ENCODE assay signal across 17 mouse cellular contexts in genomic region chr11:102769993-102770661, GRCm38 (mm10). TPM values are rescaled to one million over a fixed set of nuclear protein-coding genes. Genes with fewer than 3 reads are reported as not detected.
A peak's percentile ranks its signal among the peaks of the same experiment; 100 is the strongest.
DNase-seq lines count a peak whose midpoint lies in the region; ATAC-seq and TF ChIP-seq lines count a peak whose summit lies in the region.
"Had no signal": no experiment of that assay in that cellular context is flagged by ENCODE, and none has a peak within 500 bp of the region (broad histone marks: within the 10 kb centered on the region; RNA-seq: fewer than 3 reads in every experiment).

No protein-coding gene starts in this region.

- no peak overlapping the region for H3K4me3 ChIP-seq in forebrain, embryonic 10.5 days
- H3K4me3 ChIP-seq in forebrain, embryonic 12.5 days (replicated peaks): no peak overlapping the region
- H3K4me3 ChIP-seq in hindbrain, embryonic 11.5 days (ENCODE audit: low read depth, low read length): no peak overlapping the region; the same call in 1 of the 2 replicates
- no peak overlapping the region for H3K4me3 ChIP-seq in hindbrain, postnatal 0 days (ENCODE audit: low read length)
- H3K4me3 ChIP-seq in hindbrain, embryonic 13.5 days: no peak overlapping the region
- H3K4me3 ChIP-seq in kidney, adult 2 months (ENCODE audit: insufficient read depth, low read depth, low read length): no peak overlapping the region
- H3K4me3 ChIP-seq: embryonic facial prominence, embryonic 15.5 days had no signal

- no peak for TF ChIP-seq CTCF in hindbrain, postnatal 0 days (IDR thresholded peaks at IDR 0.05; ENCODE audit: low read depth)
- no peak for TF ChIP-seq CTCF in kidney, adult 2 months (conservative IDR thresholded peaks at IDR 0.05; ENCODE audit: insufficient read depth, insufficient read length, low read depth, low read length)

- no peaks in the 10 kb centered on the region for H3K36me3 ChIP-seq in forebrain, embryonic 10.5 days (replicated peaks)
- H3K36me3 ChIP-seq in forebrain, embryonic 12.5 days (replicated peaks): no peaks in the 10 kb centered on the region
- H3K36me3 ChIP-seq in hindbrain, embryonic 11.5 days (ENCODE audit: control insufficient read depth, insufficient read depth, low read length): no peaks in the 10 kb centered on the region
- H3K36me3 ChIP-seq in hindbrain, postnatal 0 days (ENCODE audit: insufficient read depth, low read length): no peaks in the 10 kb centered on the region
- H3K36me3 ChIP-seq in hindbrain, embryonic 13.5 days: no peaks in the 10 kb centered on the region
- H3K36me3 ChIP-seq in kidney, adult 2 months (ENCODE audit: control insufficient read depth, insufficient read depth, low read length): no peaks in the 10 kb centered on the region
- H3K36me3 ChIP-seq: embryonic facial prominence, embryonic 15.5 days had no signal

- no peak overlapping the region for H3K4me2 ChIP-seq in forebrain, embryonic 12.5 days
- no peak overlapping the region for H3K4me2 ChIP-seq in hindbrain, embryonic 11.5 days (replicated peaks; ENCODE audit: low read depth, low read length)
- H3K4me2 ChIP-seq in hindbrain, postnatal 0 days (ENCODE audit: low read depth, low read length): no peak overlapping the region
- no peak overlapping the region for H3K4me2 ChIP-seq in hindbrain, embryonic 13.5 days
- H3K4me2 ChIP-seq: embryonic facial prominence, embryonic 15.5 days had no signal

- H3K27ac ChIP-seq in forebrain, embryonic 10.5 days: peak overlapping the region; percentile 91
- no peak overlapping the region for H3K27ac ChIP-seq in forebrain, embryonic 12.5 days
- 0 out of 2 replicates have a peak overlapping the region, but pooled peaks have one; percentile 10 for H3K27ac ChIP-seq in hindbrain, embryonic 11.5 days (ENCODE audit: low read depth, low read length)
- H3K27ac ChIP-seq in hindbrain, postnatal 0 days: no peak overlapping the region
- peak overlapping the region; percentile 3; the same call in 1 of the 2 replicates for H3K27ac ChIP-seq in hindbrain, embryonic 13.5 days
- H3K27ac ChIP-seq in kidney, adult 2 months (ENCODE audit: insufficient read depth, low read depth, low read length): no peak overlapping the region
- H3K27ac ChIP-seq: embryonic facial prominence, embryonic 15.5 days; kidney, postnatal 0 days had no signal

- DNase-seq in forebrain, embryonic 10.5 days (ENCODE audit: extremely low spot score, low spot score): no peak
- no peak for DNase-seq in hindbrain, embryonic 11.5 days (ENCODE audit: low spot score)
- DNase-seq in hindbrain, postnatal 0 days (ENCODE audit: low spot score): no peak
- peak; percentile 44 for DNase-seq in cerebellum, adult 8-10 months
- DNase-seq in spleen, adult 12 weeks (ENCODE audit: low spot score): no peak
- DNase-seq in kidney, adult 2 months: no peak
- DNase-seq: adrenal gland, postnatal 25 days; B cell, adult 2 months; gastrocnemius, postnatal 14 days; left cerebral cortex, postnatal 4 days; midbrain, embryonic 14.5 days; thymus, postnatal 25 days had no signal

- TF ChIP-seq POLR2A in kidney, adult 2 months (IDR thresholded peaks at IDR 0.05; ENCODE audit: low read depth, low read length): no peak

- no peaks in the 10 kb centered on the region for H3K9me3 ChIP-seq in forebrain, embryonic 10.5 days
- no peaks in the 10 kb centered on the region for H3K9me3 ChIP-seq in forebrain, embryonic 12.5 days
- H3K9me3 ChIP-seq in hindbrain, embryonic 11.5 days (ENCODE audit: control insufficient read depth, low read length): no peaks in the 10 kb centered on the region
- no peaks in the 10 kb centered on the region for H3K9me3 ChIP-seq in hindbrain, postnatal 0 days (ENCODE audit: low read length)
- H3K9me3 ChIP-seq in hindbrain, embryonic 13.5 days: no peaks in the 10 kb centered on the region
- H3K9me3 ChIP-seq: embryonic facial prominence, embryonic 15.5 days had no signal

- 84% methylated on average over 12 of the region's 12 CpGs for whole genome bisulfite sequencing in forebrain, embryonic 10.5 days
- 89% methylated on average over 12 of the region's 12 CpGs for WGBS in forebrain, embryonic 12.5 days
- WGBS in hindbrain, embryonic 11.5 days: 85% methylated on average over 12 of the region's 12 CpGs
- 85% methylated on average over 12 of the region's 12 CpGs for WGBS in hindbrain, postnatal 0 days
- 84% methylated on average over 12 of the region's 12 CpGs for WGBS in hindbrain, embryonic 13.5 days
- 87% methylated on average over 12 of the region's 12 CpGs for WGBS in kidney, adult 2 months

- H3K27me3 ChIP-seq in forebrain, embryonic 10.5 days (ENCODE audit: poor library complexity, severe bottlenecking): peaks cover 30% of the 10 kb centered on the region
- 0 out of 2 replicates have a peak, but pooled peaks cover 12% of the 10 kb centered on the region for H3K27me3 ChIP-seq in forebrain, embryonic 12.5 days
- no peaks in the 10 kb centered on the region for H3K27me3 ChIP-seq in hindbrain, embryonic 11.5 days (ENCODE audit: control insufficient read depth, insufficient read depth, low read length)
- H3K27me3 ChIP-seq in hindbrain, postnatal 0 days (ENCODE audit: insufficient read depth, low read length): no peaks in the 10 kb centered on the region
- no peaks in the 10 kb centered on the region for H3K27me3 ChIP-seq in hindbrain, embryonic 13.5 days
- H3K27me3 ChIP-seq in kidney, adult 2 months (replicated peaks; ENCODE audit: control insufficient read depth, insufficient read depth, low read length): no peaks in the 10 kb centered on the region
- H3K27me3 ChIP-seq: embryonic facial prominence, embryonic 15.5 days had no signal

- ATAC-seq in forebrain, embryonic 12.5 days (ENCODE audit: low FRiP score): no peak
- ATAC-seq in hindbrain, embryonic 11.5 days (ENCODE audit: low FRiP score): no peak
- no peak for ATAC-seq in hindbrain, postnatal 0 days
- ATAC-seq in hindbrain, embryonic 13.5 days (ENCODE audit: low FRiP score): no peak
- ATAC-seq: forebrain, embryonic 16.5 days had no signal

- H3K9ac ChIP-seq in forebrain, embryonic 12.5 days: no peak overlapping the region
- H3K9ac ChIP-seq in hindbrain, embryonic 11.5 days (ENCODE audit: low read depth, low read length): no peak overlapping the region
- H3K9ac ChIP-seq in hindbrain, postnatal 0 days (replicated peaks; ENCODE audit: low read length): no peak overlapping the region
- peak overlapping the region; percentile 39 for H3K9ac ChIP-seq in hindbrain, embryonic 13.5 days
- H3K9ac ChIP-seq: embryonic facial prominence, embryonic 15.5 days had no signal

- peaks cover 77% of the 10 kb centered on the region for H3K4me1 ChIP-seq in forebrain, embryonic 10.5 days
- H3K4me1 ChIP-seq in forebrain, embryonic 12.5 days: peaks cover 50% of the 10 kb centered on the region
- peaks cover 28% of the 10 kb centered on the region for H3K4me1 ChIP-seq in hindbrain, embryonic 11.5 days (replicated peaks; ENCODE audit: control insufficient read depth, insufficient read depth, low read length)
- H3K4me1 ChIP-seq in hindbrain, postnatal 0 days (ENCODE audit: insufficient read depth, low read length): peaks cover 3% of the 10 kb centered on the region; the same call in 1 of the 2 replicates
- H3K4me1 ChIP-seq in hindbrain, embryonic 13.5 days (replicated peaks): peaks cover 66% of the 10 kb centered on the region
- H3K4me1 ChIP-seq in kidney, adult 2 months (ENCODE audit: control insufficient read depth, insufficient read depth, low read length): no peaks in the 10 kb centered on the region

RNA-seq across cellular contexts. Expression of gene Adam11, which starts 8.9 kb away (rescaled TPM):
- 11.7 and 13.2 TPM in 2 replicates for polyA plus RNA-seq in forebrain, embryonic 10.5 days (2016; fragmentation: Nextera tagmentation; extraction: Ambion mirVana)
- 22.7 and 23.0 TPM in 2 replicates for polyA plus RNA-seq in forebrain, embryonic 12.5 days (2016; fragmentation: Nextera tagmentation; extraction: Ambion mirVana)
- polyA plus RNA-seq in hindbrain, embryonic 11.5 days (2014; fragmentation: Nextera tagmentation; extraction: Ambion mirVana): 16.6 and 19.2 TPM in 2 replicates
- 33.1 and 34.5 TPM in 2 replicates for total RNA-seq in hindbrain, postnatal 0 days (2014; rRNA removed)
- polyA plus RNA-seq in hindbrain, postnatal 0 days (2015; fragmentation: Nextera tagmentation; extraction: Ambion mirVana): 17.2 and 17.8 TPM in 2 replicates
- 27.6 and 35.7 TPM in 2 replicates for polyA plus RNA-seq in hindbrain, embryonic 13.5 days (2015; fragmentation: Nextera tagmentation; extraction: Ambion mirVana)
- polyA plus RNA-seq in kidney, adult 2 months (2012; rRNA removed): 5.0 and 5.2 TPM in 2 replicates

RNA-seq across cellular contexts. Expression of gene Gjc1, which starts 49.4 kb away (rescaled TPM):
- polyA plus RNA-seq in forebrain, embryonic 10.5 days (2016; fragmentation: Nextera tagmentation; extraction: Ambion mirVana): 86.0 and 87.4 TPM in 2 replicates
- polyA plus RNA-seq in forebrain, embryonic 12.5 days (2016; fragmentation: Nextera tagmentation; extraction: Ambion mirVana): 90.5 and 103 TPM in 2 replicates
- 78.5 and 82.8 TPM in 2 replicates for polyA plus RNA-seq in hindbrain, embryonic 11.5 days (2014; fragmentation: Nextera tagmentation; extraction: Ambion mirVana)
- 13.2 and 18.0 TPM in 2 replicates for total RNA-seq in hindbrain, postnatal 0 days (2014; rRNA removed)
- polyA plus RNA-seq in hindbrain, postnatal 0 days (2015; fragmentation: Nextera tagmentation; extraction: Ambion mirVana): 21.3 and 24.1 TPM in 2 replicates
- 43.8 and 44.8 TPM in 2 replicates for polyA plus RNA-seq in hindbrain, embryonic 13.5 days (2015; fragmentation: Nextera tagmentation; extraction: Ambion mirVana)
- polyA plus RNA-seq in kidney, adult 2 months (2012; rRNA removed): 4.9 and 5.1 TPM in 2 replicates

Comparison
In these comparisons a context has a peak if more than half of its experiments do, and no peak if none do; other contexts are left out.
1. H3K27ac ChIP-seq: peak in forebrain, embryonic 10.5 days (single experiment), hindbrain, embryonic 11.5 days (single experiment) and hindbrain, embryonic 13.5 days (single experiment); none in forebrain, embryonic 12.5 days (single experiment), hindbrain, postnatal 0 days (single experiment) and kidney, adult 2 months (single experiment).